17 mouse cellular contexts compared by ENCODE assay signal in the genomic region with DNA sequence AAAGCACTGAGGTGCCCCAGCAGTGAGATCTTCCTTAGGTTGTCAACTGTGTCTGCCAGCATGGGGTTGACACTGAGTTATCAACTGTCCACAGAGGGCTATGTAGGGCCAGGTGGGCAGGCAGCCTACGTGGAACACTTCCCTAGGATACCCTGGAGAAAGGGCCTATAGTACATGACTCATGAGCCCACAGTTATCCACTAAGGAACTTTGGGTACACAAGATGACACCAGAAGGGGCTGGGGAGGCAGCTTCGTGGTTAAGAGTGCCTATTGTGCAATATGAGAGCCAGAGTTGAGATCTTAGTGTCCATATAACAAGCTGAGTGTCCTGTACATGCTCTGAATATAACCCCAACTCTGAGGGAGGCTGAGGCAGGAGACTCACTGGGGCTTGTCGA.
"Had no signal": no experiment of that assay in that cellular context is flagged by ENCODE, and none has a peak within 500 bp of the region (broad histone marks: within the 10 kb centered on the region; RNA-seq: fewer than 3 reads in every experiment).

No protein-coding gene starts in this region.

- ATAC-seq: liver, embryonic 12.5 days; liver, postnatal 0 days; lung, postnatal 0 days; midbrain, embryonic 13.5 days; midbrain, embryonic 15.5 days; midbrain, embryonic 16.5 days had no signal

- DNase-seq: left cerebral cortex, postnatal 4 days; liver; liver, embryonic 13.5 days; liver, postnatal 0 days; lung, adult 18-20 months; lung, adult 2 months; lung, embryonic 14.5 days; lung, postnatal 10 days; lung, postnatal 14 days; lung, postnatal 36 days; lung, postnatal 4 days; midbrain, embryonic 14.5 days had no signal
